Mouse (Mus musculus) activated CD4-positive, CD25-positive, alpha-beta regulatory T cell, adult 4 months (primary cell): ENCODE measurements around the gene Lrmda. TPM values are rescaled to one million over a fixed set of nuclear protein-coding genes. Genes with fewer than 3 reads are reported as not detected.

Experiments
- ATAC-seq: one replicate; pipeline ENCODE4 v1.8.0; 2017
- polyA plus RNA-seq, 2 experiments: library from polyadenylated mRNA; unstranded; fragments of 100-300 nt; shearing (Covaris generic); gene quantifications; one replicate each; pipeline ENCODE4 v1.2.1; 2017

The Lrmda gene
- polyA plus RNA-seq, 2 experiments from 2014 or later = not detected

DNA sequence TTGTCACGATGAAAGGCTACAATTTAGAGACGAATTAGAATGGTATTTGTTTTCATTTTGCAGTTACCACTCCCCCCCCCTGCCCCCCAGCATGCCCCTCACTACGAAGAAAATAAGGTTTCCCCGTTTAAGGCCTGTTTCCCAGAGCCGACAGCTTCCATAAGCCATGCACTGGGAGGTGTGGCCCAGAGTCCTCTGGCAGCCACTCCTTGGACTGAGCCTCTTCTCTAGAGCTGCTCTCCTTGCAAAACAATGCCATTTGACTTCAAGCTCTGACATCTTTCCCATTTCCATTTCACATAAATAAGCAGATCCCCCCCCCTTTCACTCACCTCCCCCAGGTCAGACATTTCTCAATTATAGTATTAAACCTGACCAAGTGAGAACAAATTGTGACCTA is 654.1 kb downstream of the Lrmda start:
- no peak for ATAC-seq

DNA sequence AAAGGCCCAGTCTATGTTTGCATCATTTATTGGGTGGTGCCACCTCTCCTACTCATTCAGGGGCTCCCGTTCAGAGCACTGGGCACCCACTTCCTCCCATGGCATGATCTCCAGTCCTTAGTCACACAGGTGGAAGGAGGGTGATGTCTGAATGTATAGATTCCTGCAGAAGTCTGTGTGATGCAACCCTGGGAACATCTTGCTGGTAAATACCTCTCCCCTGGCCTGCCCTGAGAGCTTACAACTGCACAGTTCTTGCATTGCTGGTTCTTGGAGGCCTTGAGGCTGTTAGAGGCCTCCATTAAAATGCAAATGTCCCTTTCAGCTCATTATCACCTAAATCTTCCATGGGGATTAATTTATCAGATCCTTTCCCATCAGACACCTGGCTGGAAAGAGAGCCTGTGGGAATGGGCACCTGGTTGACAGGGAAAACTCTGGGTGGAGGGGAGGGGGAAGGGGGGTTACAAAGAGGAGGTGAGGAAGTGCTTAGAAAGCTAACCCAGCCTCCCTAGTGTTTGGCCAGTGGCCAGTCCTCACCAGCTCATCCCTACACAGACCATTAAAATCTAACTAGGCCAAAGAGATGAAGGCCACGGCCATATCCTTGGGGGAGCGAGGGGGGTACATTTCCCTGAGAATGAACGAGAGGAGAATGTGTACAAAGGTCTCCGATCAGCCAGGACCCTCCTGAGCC is 659.6 kb downstream of the Lrmda start:
- no peak for ATAC-seq

DNA sequence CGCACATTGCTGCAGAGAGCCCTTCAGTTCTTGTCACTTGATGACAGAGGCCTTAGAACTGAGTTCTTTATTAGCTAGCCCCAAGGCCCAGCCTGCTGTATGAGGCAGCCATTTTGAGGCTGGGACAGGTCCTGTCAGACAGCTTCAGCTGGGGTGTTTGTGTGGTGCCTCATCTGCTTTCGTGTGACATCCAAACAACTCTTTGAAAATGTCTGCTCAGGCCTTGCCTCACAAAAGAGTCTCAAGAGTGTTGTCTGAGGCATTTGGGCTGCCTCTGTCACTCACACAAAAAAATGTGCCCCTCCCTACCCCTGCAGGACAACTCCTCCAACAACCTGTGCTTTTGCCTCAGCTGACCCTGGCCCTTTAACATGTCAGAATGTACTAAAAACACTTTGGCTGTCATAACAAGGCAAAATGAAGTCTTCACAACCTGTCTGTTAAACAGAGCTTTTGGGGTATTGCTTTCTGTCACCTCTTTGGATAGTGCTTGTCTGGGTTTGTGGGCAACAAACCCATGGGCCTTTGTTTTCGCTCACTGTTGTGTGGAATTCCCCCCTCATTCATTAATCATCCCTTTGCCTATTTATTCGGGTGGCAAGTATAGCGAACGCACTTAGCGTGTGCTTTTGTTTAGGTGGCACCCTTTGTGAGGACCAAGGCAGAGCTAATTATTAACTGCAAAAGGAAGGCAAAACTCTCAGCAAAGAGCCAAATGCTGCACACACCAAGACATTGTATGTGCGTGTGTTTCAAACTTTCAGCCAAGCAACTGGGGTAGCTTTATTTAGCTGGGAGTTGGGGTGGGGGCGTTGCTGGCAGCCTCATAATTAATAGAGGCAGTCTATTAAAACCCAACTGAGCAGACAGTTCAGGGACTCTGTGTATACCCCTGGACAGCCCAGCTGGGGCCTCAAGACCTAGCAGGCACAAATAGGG is 660.5 kb downstream of the Lrmda start:
- no peak for ATAC-seq

DNA sequence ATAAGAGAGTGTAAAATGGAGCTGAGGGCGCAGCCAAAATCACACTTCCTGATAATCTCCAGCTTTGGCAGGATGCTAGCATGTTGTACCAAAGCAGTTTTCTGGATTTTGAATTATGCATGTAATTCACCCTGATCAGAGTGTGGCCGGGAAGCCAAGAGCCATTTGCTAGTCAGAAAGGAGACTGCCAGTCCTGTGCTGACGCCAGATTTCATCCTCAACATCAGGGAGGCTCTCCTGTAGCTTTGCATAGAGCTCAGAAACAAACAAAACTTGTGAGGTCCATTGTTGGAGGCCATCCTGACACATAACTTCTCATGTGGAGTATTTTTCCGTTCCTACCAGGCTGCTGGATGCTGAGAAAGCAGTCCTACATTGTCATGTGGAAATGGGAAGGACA is 667.4 kb downstream of the Lrmda start:
- ATAC-seq = no peak

DNA sequence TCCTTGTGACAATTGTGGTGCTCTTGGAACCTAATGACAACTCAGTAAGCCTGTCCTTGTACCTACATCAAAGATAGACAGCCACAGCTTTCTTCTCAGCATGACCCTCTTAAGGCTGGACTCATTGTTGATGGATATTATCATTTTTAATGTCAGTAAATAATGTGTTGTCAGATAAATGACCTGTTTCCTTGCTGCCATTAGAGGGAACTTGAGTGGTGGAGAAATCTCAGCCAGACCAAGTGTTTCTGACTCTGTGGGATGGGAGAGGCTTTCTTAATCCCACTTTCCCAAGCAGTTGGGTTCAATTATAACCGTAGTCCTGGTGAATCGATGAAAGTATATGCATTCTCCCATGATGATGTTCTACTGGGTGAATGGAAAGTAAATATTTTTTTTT is 668.9 kb downstream of the Lrmda start:
- no peak for ATAC-seq

DNA sequence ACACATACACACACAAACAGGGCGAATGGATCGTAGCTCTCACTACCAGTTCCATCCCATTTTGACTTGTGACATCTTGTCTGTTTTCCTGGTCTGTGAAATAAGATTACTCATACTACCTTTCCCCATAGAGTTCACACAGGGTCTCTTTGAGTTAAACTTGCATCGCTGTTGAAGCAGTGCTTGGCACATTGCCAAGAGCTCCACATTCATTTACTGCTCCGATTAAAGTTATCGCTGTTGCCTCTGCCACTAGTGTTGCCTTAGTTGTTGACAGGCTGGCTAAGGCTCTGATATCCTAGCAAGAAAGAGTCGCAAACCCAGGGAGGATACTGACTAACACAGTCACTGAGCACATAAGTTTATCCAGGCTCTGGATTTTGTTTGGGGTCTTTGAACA is 675.9 kb downstream of the Lrmda start:
- no peak for ATAC-seq

DNA sequence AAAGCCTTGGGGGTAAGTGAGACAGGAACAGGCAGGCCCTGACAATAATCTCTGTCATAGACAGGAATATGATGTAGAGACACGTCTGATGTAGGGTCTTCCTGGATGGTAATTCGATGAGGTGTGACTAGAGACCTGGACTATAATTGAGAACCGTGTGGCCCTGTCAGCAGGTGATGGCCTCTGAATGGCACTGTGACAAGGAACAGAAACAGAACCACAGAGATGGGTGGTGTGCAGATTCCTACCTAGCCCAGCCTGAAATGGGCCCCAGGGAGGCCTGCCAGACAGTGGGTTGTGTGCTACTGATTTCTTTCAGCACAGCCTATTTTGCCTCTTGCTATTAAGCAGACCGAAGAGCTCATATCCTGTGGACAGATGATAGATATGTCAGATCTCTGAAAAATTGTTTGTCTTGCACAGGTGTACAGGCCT is 676.4 kb downstream of the Lrmda start:
- no peak for ATAC-seq

DNA sequence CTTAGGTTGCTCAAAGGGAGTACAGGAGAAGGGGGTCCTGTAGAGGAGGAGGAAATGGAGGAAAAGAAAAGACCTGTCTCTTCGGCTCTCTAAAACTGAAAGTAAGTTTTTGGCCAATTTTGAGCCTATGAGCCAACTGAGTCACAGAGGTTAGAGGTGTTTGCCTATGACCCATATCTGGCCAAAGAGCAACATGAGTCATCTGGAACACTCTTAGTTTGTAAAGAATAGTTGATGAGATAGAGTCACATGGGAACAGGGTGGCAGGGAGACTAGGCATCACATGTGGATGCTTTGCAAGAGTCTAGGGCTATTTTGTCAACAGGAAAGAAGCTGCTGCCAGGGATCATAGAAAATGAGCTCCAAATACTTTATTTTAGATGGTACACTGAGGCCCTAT is 680.7 kb downstream of the Lrmda start:
- no peak for ATAC-seq

DNA sequence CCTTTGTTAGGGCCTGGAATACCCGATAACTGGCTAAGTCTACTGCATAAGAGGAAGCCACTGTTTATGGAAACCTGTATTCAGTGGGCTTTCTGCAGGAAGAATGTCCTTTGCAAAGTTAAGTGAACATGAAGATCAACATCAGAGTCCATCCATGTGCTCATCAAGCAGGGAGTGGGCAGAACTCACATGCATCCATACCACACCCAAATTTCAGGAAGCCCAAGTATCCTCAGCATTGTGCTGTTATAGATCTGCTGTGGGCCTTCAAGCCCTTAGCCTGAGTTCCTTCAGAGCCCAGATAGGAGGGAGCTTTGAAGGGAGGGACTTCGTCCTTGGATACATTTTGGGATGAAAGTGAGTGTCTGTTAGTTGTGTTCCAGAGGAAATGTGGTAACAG is 681.2 kb downstream of the Lrmda start:
- ATAC-seq = no peak

DNA sequence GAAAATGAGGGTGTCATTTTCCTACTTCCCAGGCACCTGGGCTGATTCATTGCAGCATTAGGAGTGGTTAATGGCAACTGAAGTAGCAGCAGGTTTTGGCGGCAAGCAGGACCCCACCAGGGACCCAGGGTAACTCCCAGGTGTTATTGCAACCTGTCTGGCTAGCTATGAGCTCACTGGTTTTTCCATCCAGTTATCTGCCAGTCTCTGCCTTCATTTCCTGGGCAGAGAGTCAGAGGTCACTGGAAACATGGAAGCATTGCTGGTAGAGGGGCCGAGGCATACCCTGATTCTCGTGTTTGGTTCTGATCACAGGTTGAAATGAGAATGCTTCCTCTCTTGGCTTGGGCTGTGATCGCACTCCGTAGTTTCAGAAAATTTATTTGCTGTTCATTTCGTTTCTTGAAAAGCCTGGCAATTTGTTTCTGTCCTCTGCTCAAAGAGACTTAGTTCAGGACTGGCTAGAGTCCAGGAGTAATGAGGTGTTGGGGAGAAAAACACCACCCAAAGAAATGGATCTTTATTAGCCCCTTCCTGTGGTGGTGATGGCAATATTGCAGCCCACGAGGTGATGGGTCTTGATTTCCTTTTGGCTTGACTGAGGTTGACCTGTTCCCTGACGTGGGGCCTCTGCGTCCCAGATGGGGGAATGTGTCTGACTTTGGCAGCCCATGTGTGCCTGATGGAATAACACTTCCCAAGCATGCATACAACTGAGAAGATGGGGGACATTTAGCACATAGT is 688.6 kb downstream of the Lrmda start:
- ATAC-seq = no peak

DNA sequence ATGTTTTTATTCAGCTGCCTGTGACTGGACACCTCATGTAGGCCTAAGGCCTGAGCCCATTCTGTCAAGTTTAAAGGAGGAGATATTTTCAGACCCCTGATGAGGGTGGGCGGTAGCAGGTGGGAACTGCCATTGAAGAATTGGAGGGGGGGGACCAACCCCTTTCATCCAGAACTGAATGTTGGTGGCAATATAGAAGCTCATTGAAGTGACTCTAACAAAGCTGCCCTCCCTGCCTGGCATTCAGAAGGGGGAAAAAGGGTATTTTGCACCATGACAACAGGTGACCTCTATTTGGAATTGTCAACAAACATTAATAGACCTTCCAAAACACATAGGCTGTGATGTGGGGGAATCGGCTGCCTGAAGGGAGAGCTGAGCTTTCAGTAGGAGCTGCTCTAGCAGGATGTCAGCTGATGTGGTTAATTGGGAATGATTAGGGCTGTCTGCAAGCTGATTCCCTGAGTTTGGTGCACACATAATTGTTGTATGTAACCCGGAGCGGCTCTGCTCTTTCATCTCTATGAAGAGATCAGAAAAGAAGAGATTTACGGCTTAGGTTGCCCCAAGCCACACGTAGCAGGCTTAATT is 690.7 kb downstream of the Lrmda start:
- no peak for ATAC-seq

DNA sequence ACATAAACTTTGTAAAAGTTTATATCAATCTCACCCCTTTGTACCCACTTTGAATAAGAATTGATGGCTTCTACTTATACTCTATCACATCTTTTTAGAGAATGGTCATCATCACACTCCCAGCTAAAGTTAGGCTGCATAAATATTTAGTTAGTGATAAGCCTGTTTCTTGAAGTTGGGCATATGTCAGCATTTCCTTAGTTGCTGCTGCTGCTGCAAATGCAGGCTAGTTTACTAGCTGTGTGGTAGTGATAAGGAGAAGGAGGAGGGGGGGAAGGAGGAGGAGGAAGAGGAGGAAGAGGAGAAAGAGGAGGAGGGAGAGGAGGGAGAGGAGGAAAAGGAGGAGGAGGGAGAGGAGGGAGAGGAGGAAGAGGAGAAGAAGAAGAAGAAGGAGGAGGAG is 692.9 kb downstream of the Lrmda start:
- no peak for ATAC-seq

DNA sequence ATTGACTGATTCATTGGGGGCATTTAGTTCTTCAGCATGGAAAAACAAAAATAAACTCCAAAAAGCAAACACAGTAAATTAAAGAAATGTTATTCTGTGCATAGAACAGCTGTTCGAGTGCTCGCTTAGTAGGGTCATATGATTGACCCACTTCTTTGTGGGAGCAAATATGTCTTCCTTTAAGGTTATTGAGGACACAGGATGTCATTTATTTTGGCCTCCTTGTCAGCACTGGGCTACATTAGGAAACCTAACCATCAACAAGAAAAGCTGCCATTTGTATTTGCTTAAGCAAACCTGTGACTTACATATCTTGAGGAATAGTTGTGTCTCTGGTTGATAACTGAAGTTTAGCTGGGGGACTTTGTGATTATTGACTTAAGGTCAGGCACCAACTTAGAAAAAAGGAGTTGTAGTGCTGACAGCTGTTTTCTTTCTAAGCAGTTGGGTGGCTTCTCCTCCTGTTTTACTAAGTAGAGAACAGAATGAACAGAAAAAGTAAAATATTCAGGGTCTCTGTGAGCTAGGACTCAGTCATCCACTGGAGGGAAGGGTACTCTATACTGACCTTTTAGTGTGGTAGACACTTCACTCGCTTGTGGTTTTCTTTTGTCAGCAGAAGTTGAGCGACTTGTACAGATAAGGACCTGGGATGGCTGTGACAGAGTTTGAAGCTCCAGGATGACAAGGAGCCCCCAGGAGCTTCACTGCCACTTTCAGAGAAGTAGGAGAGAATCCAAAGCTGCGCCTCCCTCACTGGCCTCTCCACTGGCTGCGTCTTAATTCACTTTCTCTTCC is 696.3 kb downstream of the Lrmda start:
- ATAC-seq = no peak

DNA sequence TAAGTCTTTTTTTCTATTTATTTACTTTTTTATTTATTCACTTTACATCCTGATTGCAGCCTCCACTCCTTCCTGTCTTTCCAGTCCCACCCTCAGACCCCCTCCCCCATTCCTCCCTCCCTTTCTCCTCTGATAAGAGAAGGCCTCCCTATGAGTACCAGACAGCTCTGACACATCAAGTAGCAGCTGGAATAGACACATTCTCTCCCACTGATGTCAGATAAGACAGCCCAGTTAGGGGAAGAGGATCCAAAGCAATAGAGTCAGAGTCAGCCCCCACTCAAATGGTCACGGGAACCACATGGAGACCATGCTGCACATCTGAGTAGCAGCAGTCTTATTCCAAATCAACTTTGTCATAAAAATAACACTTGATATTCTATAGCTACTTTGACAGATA is 700.5 kb downstream of the Lrmda start:
- no peak for ATAC-seq

DNA sequence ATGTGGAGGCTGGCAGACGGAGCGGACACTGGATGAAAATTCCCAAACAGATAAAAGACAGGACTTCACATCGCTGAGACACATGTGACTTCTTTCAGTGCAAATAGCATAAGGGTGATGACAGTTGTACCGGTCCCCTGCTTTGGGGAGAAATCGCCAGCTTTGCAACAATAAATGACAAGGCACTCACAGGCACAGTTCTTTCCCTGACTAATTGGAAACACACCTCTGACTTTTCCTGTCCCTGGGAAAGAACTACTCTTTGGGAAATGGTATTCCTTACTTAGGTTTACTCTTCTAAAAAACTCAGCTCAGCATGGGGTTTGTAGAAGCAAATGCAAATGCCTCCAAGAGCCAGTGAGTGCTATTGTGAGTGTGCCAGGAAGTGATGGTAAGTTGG is 702.3 kb downstream of the Lrmda start:
- ATAC-seq = no peak

DNA sequence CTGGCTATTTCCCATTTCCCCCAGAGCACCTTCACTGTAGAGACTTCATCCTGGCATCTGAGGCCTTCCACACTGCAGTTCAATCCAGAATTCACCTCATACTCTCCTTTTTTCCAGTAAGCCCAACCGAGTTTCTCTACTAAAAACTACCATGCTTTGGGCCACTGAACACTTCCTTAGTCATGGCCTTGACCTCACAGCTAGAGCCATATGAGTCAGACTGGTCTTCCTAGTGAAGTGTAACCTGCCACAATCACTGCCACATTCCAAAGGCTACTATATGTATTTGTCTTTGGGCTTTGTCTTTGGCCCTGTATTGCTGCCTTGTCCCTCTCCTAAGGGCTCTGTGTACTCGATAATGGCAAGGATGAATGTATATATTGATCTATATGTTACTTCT is 708.0 kb downstream of the Lrmda start:
- no peak for ATAC-seq

DNA sequence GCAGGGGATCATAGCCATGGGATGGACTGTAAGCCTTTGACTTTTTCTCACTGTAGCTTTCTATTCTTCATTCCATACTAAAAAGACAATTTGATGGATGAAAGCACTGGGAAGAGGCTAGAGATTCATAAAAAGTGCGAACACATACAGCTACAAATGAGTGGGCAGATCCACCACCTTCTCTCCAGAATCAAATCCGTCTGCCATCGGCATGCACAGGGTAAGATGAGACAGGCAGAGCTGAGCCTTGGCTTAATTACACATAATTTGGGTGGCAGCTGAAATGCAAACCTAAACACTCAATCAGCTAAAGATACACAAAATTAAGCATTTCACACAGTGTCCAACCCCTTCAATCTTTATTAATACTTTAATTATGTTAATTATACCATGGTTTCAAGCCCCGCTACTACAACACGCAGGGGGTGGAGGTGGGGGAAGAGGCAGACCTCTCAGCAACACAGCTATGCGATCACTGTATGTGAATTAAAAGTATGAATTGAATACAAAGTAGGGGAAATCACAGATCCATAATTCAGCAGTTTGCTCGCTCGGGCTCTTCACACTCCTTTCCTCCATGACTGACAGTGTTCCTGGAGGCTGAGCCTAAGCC is 709.2 kb downstream of the Lrmda start:
- ATAC-seq = no peak

DNA sequence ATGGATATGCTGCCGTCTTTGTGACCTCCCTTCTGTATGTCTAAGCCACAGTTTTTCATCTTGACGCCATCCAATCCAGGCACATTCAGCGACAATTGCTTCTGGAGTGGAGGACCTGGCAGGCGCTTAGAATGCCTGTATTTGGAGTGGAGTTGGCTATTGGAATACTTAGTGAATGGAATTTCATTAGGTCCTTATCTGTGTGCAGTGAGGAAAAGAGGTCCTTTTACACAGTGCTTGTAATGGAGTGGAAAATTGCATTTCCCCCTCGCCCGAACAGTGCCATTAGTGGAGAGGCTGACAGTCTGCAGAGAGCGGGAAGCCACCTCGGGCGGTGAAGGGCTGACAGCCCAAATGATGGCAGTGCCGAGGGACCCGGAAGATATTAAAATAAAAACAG is 719.1 kb downstream of the Lrmda start:
- ATAC-seq = no peak

DNA sequence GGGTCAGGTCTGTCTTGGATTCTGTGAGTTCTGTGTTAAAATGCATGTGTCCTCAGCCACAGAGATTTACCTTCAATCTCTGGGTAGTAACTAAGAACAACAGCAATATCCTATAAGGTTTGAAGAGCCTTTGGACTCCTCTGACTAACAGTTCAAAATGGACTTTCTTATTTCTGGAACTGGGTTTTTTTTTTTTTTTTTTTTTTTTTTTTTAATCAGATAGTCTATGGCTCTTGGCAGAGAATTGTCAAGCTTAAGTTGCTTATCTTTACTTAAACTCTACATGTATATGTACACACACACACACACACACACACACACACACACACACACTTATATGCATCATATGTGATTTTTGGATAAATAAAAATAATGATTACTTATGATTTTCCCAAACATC is 723.0 kb downstream of the Lrmda start:
- ATAC-seq = no peak

DNA sequence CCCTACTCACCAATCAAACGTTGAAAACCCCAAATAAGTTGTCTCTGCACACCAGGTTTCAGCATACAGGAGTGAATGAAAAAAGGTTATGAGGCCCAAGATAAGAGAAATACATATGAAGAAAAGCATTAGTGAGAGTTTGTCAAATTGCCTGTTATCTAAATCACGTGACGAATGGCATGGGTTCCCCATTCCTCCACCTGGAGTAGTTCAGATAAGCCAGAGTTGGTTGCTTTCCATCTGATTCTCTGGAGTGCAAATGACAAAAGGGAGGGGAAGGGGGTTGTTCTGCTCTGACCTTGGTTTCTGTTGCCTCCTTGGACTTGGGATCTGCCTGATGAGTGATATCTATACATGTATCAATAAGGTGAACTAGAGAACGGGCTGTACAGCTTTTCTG is 723.8 kb downstream of the Lrmda start:
- ATAC-seq = no peak

DNA sequence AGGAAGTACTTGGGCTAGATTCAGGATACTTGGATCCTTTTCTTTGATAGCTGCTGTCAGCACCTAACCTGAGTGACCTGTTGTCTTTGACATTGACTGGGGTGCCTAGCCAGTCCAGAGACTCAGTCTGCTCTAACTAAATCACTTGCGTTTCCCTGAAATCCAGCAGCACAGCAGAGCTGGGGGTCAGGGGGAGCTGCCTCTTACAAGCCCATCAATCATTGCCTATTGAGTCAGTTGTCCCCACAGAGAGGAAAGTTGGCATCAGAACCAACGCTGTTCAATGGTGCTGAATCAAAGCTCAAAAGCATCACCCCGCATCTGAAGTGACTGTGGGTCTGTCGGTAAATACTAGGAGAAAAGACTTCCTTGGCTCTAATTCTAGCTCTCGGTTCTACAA is 725.2 kb downstream of the Lrmda start:
- no peak for ATAC-seq
